Mouse (Mus musculus) myocyte (in vitro differentiated cells): ENCODE data around the gene Cadps. TPM values are rescaled to one million over a fixed set of nuclear protein-coding genes. Genes with fewer than 3 reads are reported as not detected.

ENCODE experiments used
- H3K27me3 ChIP-seq: one replicate; pipeline ENCODE4 v1.6.1; 2011; ENCODE audit not compliant: control insufficient read depth, insufficient read depth, insufficient read length
- H3K36me3 ChIP-seq: one replicate; pipeline ENCODE4 v1.6.1; 2011; ENCODE audit not compliant: control insufficient read depth, insufficient read depth
- H3K4me2 ChIP-seq: one replicate; pipeline ENCODE4 v1.6.1; 2011; ENCODE audit warnings: low read depth, control low read depth
- H3K4me3 ChIP-seq: one replicate; pipeline ENCODE4 v1.5.1; 2011; ENCODE audit warnings: mild to moderate bottlenecking, control low read depth, moderate library complexity
- H3K79me2 ChIP-seq: one replicate; pipeline ENCODE4 v1.6.1; 2011; ENCODE audit not compliant: control insufficient read depth, insufficient read depth
- H3ac ChIP-seq: one replicate; pipeline ENCODE4 v1.6.1; 2011; ENCODE audit not compliant: control insufficient read depth, insufficient read length
- CEBPB ChIP-seq: IDR thresholded peaks from 2 replicates; pipeline ENCODE4 v1.6.1; 2011; ENCODE audit warnings: mild to moderate bottlenecking, moderate library complexity; ENCODE audit not compliant: poor library complexity, insufficient read depth, severe bottlenecking
- E2F4 ChIP-seq: IDR thresholded peaks from one replicate; pipeline ENCODE4 v1.6.1; 2011; ENCODE audit warnings: mild to moderate bottlenecking, control low read depth, moderate library complexity; ENCODE audit not compliant: insufficient read depth
- MAX ChIP-seq: IDR thresholded peaks from one replicate; pipeline ENCODE4 v1.6.1; 2011; ENCODE audit warnings: low read depth, mild to moderate bottlenecking, control low read depth
- MYOD1 ChIP-seq, 3 experiments: IDR thresholded peaks; one replicate each; pipeline ENCODE4 v1.6.1; 2011; ENCODE audit warnings: control low read depth in 2 of 3, low read depth in 2 of 3, mild to moderate bottlenecking in 2 of 3, moderate library complexity in 1 of 3; ENCODE audit not compliant: insufficient read length in 2 of 3, control insufficient read depth in 1 of 3
- MYOG ChIP-seq, 3 experiments: IDR thresholded peaks; one replicate each; pipeline ENCODE4 v1.6.1; 2011; ENCODE audit warnings: control low read depth in 2 of 3, low read depth in 2 of 3, mild to moderate bottlenecking in 2 of 3; ENCODE audit not compliant: insufficient read length in 2 of 3, control insufficient read depth in 1 of 3, insufficient read depth in 1 of 3
- POLR2A ChIP-seq: IDR thresholded peaks from one replicate; pipeline ENCODE4 v1.6.1; 2011; ENCODE audit warnings: low read depth, mild to moderate bottlenecking, control low read depth, moderate library complexity; ENCODE audit not compliant: insufficient read length
- POLR2AphosphoS2 ChIP-seq: IDR thresholded peaks from one replicate; pipeline ENCODE4 v1.6.1; 2011; ENCODE audit warnings: low read depth, control low read depth; ENCODE audit not compliant: insufficient read length
- REST ChIP-seq: IDR thresholded peaks from one replicate; pipeline ENCODE4 v1.6.1; 2011; ENCODE audit warnings: mild to moderate bottlenecking, control low read depth, moderate library complexity; ENCODE audit not compliant: insufficient read depth, insufficient read length
- SRF ChIP-seq: IDR thresholded peaks from one replicate; pipeline ENCODE4 v1.6.1; 2011; ENCODE audit warnings: low read depth; ENCODE audit not compliant: control insufficient read depth, insufficient read length
- TCF12 ChIP-seq: IDR thresholded peaks from one replicate; pipeline ENCODE4 v1.6.1; 2011; ENCODE audit warnings: mild to moderate bottlenecking, control low read depth; ENCODE audit not compliant: poor library complexity, insufficient read depth, severe bottlenecking
- TCF3 ChIP-seq: IDR thresholded peaks from one replicate; pipeline ENCODE4 v1.6.1; 2011; ENCODE audit warnings: low read depth, control low read depth; ENCODE audit not compliant: insufficient read length
- USF1 ChIP-seq: IDR thresholded peaks from one replicate; pipeline ENCODE4 v1.6.1; 2011; ENCODE audit warnings: low read depth, mild to moderate bottlenecking, control low read depth, moderate library complexity
- polyA plus RNA-seq: library from polyadenylated mRNA; unstranded; fragments of >200 nt; fragmentation: generic; extraction: Trizol; gene quantifications from one replicate; pipeline ENCODE4 v1.2.1, GENCODE M21; 2012; ENCODE audit warnings: missing spikeins

Cadps gene
- polyA plus RNA-seq, 1 experiment: not detected

- no peaks in the 10 kb centered on the region for H3K27me3 ChIP-seq
- no peak overlapping the region for H3ac ChIP-seq
- H3K4me3 ChIP-seq: no peak overlapping the region
- no peaks in the 10 kb centered on the region for H3K36me3 ChIP-seq
- TF ChIP-seq SRF (no peak), REST (no peak), MAX (no peak), CEBPB (no peak), POLR2AphosphoS2 (no peak), E2F4 (no peak), MYOD1 (IDR thresholded peaks at IDR 0.05; ENCODE audit: control insufficient read depth in 1 of 3, insufficient read length in 2 of 3, low read depth in 2 of 3) (no peak), TCF12 (no peak), MYOG (IDR thresholded peaks at IDR 0.05; ENCODE audit: control insufficient read depth in 1 of 3, insufficient read depth in 1 of 3, insufficient read length in 2 of 3, low read depth in 2 of 3) (no peak), TCF3 (no peak), POLR2A (no peak), USF1 (no peak)
- no peak overlapping the region for H3K4me2 ChIP-seq
- no peaks in the 10 kb centered on the region for H3K79me2 ChIP-seq
Observed at GRCm38 (mm10) chr14:12441019-12441418, 381.9 kb downstream of the Cadps start.

GRCm38 (mm10) chr14:12437976-12438375, 384.9 kb downstream of the Cadps start:
- no peak for TF ChIP-seq TCF3
- TF ChIP-seq REST: no peak
- no peak for TF ChIP-seq CEBPB
- TF ChIP-seq POLR2A: no peak
- no peak for TF ChIP-seq MYOD1 (IDR thresholded peaks at IDR 0.05; ENCODE audit: control insufficient read depth in 1 of 3, insufficient read length in 2 of 3, low read depth in 2 of 3)
- no peak for TF ChIP-seq MAX
- no peak for TF ChIP-seq SRF
- TF ChIP-seq TCF12: no peak
- TF ChIP-seq POLR2AphosphoS2: no peak
- no peak for TF ChIP-seq MYOG (IDR thresholded peaks at IDR 0.05; ENCODE audit: control insufficient read depth in 1 of 3, insufficient read depth in 1 of 3, insufficient read length in 2 of 3, low read depth in 2 of 3)
- TF ChIP-seq USF1: no peak
- no peak for TF ChIP-seq E2F4
- H3ac ChIP-seq: no peak overlapping the region
- H3K36me3 ChIP-seq: no peaks in the 10 kb centered on the region
- no peak overlapping the region for H3K4me3 ChIP-seq
- H3K4me2 ChIP-seq: no peak overlapping the region
- no peaks in the 10 kb centered on the region for H3K27me3 ChIP-seq
- H3K79me2 ChIP-seq: no peaks in the 10 kb centered on the region

GRCm38 (mm10) chr14:12437422-12437821, 385.5 kb downstream of the Cadps start:
- TF ChIP-seq TCF12 (no peak), TCF3 (no peak), SRF (no peak), CEBPB (no peak), E2F4 (no peak), POLR2A (no peak), MYOG (IDR thresholded peaks at IDR 0.05; ENCODE audit: control insufficient read depth in 1 of 3, insufficient read depth in 1 of 3, insufficient read length in 2 of 3, low read depth in 2 of 3) (no peak), POLR2AphosphoS2 (no peak), REST (no peak)
- H3K4me2 ChIP-seq: no peak overlapping the region
- H3ac ChIP-seq: no peak overlapping the region
- H3K4me3 ChIP-seq: no peak overlapping the region
- H3K79me2 ChIP-seq: no peaks in the 10 kb centered on the region
- H3K36me3 ChIP-seq: no peaks in the 10 kb centered on the region
- no peaks in the 10 kb centered on the region for H3K27me3 ChIP-seq

GRCm38 (mm10) chr14:12436903-12437368, 385.9 kb downstream of the Cadps start:
- Histone ChIP-seq H3K27me3 (no peaks in the 10 kb centered on the region), H3ac (no peak overlapping the region), H3K4me3 (no peak overlapping the region), H3K79me2 (no peaks in the 10 kb centered on the region), H3K4me2 (no peak overlapping the region), H3K36me3 (no peaks in the 10 kb centered on the region)
- no peak for TF ChIP-seq E2F4
- no peak for TF ChIP-seq MYOD1 (IDR thresholded peaks at IDR 0.05; ENCODE audit: control insufficient read depth in 1 of 3, insufficient read length in 2 of 3, low read depth in 2 of 3)
- TF ChIP-seq TCF3: no peak

GRCm38 (mm10) chr14:12428021-12428654, 394.7 kb downstream of the Cadps start:
- TF ChIP-seq SRF (no peak), USF1 (no peak), MYOD1 (IDR thresholded peaks at IDR 0.05; ENCODE audit: control insufficient read depth in 1 of 3, insufficient read length in 2 of 3, low read depth in 2 of 3) (no peak), POLR2A (no peak)
- Histone ChIP-seq H3K4me2 (no peak overlapping the region), H3K36me3 (no peaks in the 10 kb centered on the region), H3K79me2 (no peaks in the 10 kb centered on the region), H3ac (no peak overlapping the region), H3K4me3 (no peak overlapping the region), H3K27me3 (no peaks in the 10 kb centered on the region)
